Mouse (Mus musculus) WW6 (cell line): ENCODE data around the gene Ccdc148.
A peak's percentile ranks its signal among the peaks of the same experiment; 100 is the strongest.

Source experiments
- DNase-seq: peaks from one replicate; pipeline ENCODE4 v3.0.0-alpha.2; 2013; ENCODE audit warnings: low read depth, low spot score

Gene Ccdc148

DNA sequence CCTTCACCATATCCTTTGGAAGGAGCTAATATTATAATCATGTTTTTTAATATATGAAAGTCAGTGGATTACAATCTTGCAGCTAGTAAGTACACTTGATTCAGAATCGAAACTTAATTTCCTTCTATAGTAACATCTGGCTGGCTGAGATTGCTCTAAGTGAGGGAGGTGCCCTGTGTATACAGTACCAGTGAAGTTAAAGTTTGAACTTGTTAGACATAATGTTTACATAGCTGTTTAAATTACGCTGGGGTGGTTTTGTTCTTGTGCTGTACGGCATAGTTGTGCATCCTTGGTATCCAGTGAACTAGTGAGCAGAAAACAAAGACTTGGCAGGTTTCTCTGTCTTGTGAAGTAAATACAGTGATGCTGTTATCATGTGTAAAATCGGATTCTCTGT, 18.5 kb upstream of the Ccdc148 start:
- no peak for DNase-seq

DNA sequence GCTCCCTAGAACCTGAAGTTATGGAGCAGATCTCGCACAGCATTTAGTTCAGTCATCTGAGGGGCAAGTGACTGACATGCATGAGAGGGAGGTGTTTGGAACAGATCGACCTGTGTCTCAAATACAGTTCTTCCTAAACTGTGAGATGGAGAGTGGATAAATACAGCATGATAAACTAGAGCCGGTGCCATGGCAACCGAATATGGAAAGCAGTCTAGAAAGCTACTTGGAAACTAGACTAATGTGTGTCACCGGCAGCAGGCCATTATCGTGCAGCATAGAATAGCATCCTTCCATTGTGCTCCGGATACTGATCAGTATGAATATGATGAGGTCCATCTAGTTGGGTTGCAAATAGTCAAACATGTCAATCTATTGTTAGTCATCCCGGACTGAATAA, 17.7 kb upstream of the Ccdc148 start:
- no peak for DNase-seq

DNA sequence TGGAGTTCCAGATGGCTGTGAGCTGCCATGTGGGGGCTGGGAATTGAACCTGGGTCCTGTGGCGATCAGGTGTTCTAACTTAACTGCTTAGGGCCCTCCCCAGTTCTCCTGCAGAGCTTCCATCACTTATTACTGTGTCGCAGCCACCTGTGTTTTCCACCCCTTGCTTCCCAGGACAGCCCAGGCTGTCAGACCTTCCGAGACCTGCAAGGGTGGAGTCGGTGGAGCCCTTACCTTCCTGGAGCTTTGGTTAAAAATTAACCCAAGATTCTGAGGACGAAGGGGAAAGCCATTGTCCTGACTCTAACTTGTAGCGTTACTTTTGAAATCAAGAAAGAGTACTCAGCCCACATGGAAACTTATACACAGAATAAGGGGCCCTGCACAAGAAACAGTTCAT, 15.4 kb upstream of the Ccdc148 start:
- DNase-seq: no peak

DNA sequence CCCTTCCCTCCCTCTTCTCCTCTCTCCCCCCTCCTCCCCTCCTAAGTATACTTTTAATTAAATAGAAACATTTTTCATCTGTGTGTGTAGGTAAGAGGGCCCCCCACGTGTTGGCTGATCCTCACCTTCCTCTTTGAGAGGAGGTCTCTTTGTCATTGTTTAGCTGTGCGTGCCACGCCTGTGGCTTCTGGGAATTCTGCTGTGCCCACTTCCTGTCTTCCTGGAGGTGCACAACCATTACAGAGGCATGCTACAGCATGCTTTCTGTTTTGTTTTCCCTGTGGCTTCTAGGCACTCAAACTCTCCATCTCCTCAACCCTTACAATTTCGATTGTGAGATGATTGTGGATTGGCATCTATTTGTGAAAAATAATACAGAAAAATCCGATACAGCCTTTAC, 11.1 kb upstream of the Ccdc148 start:
- DNase-seq: no peak

DNA sequence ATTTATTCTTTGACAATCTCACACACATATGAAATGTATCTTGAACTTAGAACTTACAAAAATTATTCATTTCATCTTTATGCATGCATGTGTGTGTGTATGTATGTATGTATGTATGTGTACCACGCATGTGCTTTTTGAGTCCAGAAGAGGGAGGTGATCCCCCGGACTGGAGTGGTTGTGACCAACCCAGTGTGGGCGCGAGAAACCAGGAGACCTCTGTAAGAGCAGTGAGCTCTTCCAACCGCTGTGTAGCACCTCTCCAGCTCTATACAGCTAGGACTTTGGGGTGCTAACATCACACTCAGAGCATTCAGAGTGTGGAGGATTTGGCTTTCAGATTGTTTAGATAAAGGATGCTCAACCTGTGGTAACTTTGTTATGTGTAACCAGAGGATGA, 10.1 kb upstream of the Ccdc148 start:
- no peak for DNase-seq

DNA sequence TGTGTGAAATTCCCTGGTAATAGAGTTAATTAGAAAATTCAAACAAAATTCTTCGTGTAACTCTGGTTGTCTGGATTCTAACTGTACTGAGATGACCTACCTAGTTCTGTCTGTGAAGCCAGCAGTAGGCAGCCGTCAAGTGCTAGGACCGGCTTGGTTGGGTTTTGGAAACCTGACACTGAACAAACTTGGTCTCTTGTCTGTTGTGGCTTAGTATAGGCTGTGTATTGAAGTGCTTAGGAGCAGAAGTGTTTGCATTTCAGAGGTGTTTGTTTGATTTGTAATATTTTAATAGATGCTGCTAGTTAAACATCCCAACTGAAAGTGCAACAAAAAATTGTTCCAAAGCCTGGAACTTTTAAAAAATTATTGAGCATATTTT, 9.7 kb upstream of the Ccdc148 start:
- no peak for DNase-seq

DNA sequence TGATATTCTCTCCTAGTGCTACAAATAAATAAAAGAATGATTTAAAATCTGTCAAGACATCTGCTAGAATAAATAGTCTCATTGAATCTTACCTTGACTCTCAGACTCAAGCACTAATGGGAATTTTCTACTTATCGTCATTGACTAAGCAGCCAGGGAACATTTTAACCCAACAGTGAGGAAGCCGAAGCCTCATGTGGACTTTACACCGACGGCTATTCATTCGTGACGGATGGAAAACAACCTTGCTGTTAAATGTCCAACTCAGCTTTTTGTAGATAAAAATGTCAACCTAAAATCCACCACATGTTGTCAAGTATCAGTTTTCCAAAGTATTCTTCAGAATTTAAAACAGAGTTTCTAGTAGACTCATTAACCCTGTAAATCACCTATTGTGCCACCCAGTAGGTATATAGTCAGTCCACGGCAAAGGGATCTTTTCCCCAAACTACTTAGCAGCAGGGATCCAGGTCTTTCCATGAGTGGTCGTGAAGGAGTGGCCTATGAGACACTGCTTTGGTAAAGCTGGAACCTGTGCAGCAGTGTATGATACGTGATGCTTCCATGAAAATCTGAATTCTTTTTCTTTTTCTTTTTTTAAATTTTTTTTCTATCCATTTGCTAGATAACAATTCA, 9.2 kb upstream of the Ccdc148 start:
- no peak for DNase-seq

DNA sequence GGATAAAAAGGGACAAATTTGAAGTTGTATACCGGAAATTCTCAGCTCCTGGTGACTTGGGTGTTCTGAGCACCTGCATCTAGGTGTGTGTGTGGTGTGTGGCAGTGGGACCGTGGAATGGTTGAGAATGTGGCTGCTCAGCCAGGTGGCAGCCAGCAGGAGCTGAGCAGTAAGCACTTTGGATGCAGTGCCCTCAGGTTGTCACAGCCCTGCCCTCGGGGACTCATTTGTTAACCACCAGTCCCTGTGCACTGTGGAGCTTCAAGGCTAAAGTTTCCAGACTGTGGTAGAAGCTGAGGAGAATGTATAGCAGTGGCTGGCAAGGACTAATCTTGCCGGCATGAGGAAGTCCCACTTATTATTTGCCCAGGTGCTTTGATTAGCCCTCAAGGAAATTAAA, 7.3 kb upstream of the Ccdc148 start:
- no peak for DNase-seq

DNA sequence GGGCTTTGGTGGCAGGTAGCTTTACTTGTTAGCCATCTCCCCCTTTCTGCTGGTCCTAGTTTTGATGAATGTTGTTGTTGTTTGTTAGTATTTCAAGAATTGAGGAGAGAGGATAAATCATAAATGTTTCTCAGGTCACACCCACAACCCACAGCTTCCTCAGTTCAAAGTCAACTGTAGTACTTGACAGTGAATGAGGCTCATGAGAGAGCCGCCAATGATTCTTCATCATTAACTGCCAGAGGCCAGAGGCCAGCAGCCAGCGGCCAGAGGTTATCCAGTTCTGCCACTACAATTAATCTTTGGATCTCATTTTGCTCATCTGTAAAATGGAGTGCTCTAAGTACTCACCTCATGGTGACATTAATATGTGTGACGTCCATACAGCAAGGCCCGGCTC, 6.5 kb upstream of the Ccdc148 start:
- no peak for DNase-seq

DNA sequence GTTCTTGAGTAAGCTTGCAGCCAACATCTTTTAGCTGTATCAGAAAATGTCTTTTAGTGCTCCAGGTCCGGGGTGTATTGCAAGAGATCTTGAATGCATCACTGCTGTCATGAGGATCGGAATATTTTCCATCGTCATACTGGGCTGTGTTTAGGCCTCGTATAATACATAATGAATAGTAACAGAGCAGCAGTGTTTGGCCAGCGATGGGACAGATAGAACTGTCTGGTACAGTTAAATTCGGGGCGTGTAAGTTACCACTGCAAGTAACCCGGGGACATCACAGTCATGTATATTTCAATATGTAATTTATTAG, 1.8 kb upstream of the Ccdc148 start:
- DNase-seq: no peak

DNA sequence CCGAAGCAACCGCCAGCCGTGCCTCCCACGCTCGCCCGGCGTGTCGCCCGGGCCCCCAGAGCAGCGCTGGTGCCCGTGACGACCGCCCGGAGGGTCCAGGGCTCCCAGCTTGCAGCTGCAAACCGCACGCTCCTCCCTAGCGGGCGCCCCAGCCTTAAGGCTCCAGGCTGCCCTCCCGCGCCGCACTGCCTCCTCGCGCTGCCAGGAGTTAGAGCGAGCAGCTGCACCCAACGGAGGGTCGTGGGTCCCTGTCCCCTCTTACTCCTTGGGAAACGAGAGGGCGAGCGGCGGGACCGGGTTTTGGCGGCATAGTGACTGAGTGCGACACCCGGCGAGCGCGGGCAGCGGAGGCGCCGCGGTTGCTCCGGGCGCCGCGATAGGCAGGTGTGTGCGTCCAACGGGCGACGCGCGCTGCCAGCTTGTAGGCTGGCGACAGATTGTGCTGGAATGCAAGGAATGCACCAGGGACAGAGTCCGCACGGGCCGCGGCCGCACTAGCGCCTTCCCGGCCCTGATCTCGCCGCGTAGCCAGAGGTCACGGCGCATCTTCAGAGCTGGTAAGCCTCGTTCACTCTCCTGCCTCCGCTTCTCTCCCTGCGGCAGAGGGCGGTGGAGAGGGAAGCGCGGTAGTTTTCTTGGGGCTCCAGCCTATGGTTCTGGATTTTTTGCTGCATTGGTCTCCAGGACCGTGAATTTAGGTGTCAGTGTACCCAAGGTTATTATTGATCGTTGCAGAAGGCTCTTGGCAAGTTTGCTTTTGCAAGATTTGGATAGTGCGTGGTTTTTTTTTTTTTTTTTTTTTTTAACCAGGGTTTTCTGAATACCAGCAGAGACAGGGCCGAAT, 1.2 kb upstream of the Ccdc148 start:
- DNase-seq: peak; percentile 48

DNA sequence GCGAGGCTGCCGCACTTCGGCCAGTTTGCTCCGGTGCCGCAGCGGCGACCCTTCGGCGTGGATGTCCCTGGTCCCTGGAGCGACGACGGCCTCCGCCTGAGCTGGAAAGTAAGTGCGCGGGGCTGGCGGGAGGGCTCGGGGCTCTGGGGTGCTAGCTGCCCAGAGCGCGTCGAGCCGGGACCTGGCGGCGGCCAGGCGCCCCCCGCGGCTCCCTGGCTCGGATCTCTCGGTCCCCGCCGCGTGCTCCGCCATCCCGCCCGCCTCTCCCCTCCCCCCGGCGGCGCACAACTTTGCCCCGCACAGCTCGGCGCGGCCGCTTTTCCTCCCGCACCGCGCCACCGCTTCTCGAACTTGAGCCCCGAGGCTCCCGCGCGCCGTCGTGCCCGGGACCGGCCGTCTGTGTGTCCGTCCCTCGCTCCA, 548 bp upstream of the Ccdc148 start:
- no peak for DNase-seq

DNA sequence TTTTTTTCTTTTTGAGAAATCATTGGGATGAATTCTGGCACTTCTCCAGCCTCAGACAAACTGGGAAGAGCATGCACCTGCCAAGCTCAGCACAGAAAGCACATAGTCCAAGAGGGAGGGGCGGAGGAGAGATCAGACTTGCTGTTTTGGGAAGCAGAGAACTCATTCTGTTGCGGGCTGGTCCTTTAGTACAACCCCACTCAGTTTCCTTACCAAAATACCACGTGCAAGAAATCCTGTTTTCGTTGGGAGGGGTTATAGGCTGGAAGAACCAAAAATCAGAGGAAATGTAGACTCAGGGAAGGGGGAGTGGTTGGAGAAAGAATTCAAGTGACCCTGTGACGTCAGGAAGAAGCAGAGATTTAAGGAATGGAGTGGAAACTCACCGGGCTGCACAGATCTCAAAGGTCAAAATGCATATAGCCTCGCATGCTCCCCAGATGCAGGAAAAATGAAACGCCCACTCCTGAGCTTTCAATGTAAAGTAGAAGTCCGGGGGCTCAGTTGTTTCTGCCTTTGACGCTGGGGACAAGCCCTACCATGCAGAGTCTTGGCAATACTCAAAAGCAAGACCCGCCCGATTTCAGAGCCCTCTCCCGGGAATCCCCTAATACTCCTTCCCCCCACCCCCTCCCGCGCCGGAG, 400 bp downstream of the Ccdc148 start:
- no peak for DNase-seq

DNA sequence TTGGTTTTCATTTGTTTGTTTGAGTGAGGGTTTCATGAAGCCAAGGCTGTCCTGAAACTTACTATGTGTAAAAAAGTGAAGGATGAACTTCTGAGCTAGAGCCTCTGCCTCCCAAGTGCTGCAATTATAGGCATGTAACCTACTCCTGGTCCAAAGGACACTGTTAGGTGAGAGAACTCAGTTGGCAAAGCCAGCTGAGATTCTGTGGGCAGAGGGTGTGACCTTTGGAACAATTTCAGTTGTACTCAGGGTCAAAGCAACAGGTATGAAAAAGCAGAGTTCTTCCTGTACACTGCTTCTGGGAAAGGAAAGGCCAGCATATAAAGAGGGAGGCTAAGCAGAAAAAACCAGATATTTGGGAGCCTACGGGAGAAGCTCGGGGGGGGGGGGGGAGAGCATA, 2.4 kb downstream of the Ccdc148 start:
- no peak for DNase-seq

DNA sequence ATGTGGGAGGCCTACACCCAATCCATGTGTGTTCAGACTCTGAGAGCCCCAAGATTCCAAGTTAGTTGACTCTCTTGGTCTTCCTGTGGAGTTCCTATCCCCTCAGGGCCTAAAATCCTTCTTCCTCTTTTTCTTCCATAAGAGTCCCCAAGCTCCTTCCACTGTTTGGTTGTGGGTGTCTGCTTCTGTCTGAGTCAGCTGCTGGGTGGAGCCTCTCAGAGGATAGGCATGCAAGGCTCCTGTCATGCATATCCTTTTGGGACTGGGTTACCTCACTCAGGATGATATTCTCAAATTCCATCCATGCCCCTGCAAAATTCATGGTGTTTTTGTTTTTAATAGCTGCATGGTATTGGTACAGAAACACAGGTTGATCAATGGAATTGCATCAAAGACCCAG, 5.1 kb downstream of the Ccdc148 start:
- DNase-seq: no peak

DNA sequence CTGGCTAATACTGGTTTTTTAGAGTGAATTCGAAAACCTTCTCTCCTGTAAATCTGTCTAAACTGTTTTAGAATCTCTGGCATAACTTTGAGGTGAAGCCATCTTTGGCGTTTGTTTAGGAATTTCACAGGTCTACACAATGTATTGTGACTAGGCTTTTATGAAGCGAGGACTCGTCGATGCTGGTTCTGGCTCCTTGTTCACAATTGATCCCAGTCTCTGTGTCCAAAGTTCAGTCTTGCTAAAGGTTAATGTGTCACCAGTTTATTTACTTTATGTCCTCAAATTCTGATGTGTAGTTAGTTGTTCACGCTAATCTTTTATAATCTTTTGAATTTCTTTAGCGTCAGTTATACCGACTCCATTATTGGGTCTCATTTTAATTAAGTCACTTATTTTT, 29.4 kb downstream of the Ccdc148 start:
- no peak for DNase-seq

DNA sequence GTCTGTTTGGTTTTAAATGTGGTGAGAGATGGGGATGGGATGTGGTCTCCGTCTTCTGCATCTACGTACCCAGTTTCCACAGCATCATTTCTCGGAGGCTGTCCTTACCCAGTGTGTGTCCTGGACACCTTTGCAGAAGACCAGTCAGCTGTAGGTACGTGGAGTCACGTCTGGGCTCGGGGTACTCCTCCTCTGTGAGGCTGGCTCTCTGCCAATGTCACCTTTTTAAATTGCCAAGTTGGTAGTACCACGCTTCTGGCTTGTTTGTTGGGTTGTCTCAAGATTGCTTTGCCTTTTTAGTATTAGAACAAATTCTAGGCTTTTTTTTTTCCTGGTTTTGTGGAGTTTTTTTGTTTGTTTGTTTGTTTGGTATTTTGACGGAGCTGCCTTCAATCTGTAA, 30.7 kb downstream of the Ccdc148 start:
- DNase-seq: no peak

DNA sequence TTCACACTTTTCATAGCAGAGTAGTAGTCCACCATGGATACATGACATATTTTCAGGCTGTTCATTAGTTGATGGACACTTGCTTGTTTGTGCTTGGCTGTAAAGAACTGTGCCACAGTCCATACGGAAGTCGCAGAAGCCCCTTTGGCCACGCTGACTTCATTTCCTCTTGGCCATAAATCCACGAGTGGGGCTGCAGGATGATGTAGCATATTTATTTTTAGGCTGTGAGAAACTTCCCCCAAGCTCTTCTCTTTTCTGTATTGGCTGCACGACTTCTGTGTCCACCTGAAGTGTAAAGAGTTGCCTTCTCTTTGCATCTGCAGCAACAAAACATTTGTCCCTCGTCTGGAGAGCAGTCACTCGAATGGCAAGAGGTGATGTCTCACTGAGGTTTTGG, 31.5 kb downstream of the Ccdc148 start:
- DNase-seq: no peak

DNA sequence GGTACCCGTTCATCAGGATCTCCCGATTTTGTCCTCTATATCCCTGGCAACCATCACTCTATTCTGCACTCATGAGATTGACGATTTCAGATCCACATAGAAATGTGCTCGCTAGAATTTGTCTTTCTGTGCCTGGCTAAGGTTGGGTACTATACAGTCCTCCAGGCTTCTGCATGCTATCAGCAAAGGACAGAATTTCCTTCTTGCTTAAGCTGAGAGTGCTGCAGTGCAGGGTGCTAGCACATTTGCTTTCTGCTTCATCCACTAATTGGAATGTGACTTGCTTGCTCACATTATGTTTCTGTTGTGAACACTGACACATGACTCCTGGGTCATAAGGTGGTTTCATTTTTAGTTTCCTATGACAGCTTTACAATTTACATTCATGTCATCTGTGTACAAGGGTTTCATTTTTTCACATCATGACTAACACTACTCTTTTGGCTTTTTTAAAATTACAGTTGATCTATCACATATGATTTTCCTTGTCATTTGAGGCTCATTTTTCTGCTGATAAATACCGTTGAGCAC, 104.8 kb downstream of the Ccdc148 start:
- DNase-seq: no peak

DNA sequence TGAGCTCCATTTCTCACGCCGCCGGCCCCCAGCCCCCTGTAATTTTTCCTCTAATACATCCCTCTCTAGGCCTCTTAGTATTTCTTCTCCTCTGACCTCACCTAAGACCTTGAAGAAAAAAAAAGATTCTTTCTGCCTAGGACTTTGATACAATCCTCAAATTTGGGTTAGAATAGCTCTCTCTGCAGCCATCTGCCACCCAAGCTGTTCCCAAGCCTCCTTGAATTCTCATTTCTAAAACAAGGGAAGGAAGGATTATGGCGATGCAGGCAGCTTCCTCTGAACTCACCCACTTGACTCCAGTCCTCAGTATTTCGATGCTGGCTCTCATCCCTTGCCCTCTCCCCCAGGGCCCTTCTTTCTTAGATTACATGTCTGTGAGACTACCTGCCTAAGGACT, 106.1 kb downstream of the Ccdc148 start:
- no peak for DNase-seq

DNA sequence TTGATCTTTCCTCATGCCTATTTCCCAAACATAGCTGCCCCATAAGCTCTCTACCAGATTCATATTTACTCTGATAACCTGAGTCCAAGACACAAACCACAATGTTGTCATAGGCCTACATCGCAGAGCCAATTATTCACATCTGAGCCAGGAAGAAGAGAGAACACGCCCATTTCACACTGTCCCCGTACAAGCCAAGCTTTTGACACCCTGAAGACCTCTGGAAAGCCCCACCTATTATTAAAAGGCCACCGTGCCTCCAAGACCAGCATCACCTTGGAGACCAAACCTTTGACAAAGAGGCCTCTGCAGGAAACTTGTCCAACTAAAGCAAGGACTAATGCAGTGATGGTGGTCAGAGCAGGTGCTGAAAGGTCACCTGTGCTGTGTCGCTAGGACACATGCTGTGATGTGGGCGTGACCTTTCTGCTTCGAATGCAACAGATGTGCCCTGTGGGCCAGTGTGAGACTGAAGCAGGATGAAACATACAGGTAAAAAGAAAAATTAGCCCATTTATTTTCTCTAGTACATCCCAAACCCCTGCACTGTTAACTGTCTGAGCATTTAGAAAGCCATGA, 106.9 kb downstream of the Ccdc148 start:
- DNase-seq: no peak

DNA sequence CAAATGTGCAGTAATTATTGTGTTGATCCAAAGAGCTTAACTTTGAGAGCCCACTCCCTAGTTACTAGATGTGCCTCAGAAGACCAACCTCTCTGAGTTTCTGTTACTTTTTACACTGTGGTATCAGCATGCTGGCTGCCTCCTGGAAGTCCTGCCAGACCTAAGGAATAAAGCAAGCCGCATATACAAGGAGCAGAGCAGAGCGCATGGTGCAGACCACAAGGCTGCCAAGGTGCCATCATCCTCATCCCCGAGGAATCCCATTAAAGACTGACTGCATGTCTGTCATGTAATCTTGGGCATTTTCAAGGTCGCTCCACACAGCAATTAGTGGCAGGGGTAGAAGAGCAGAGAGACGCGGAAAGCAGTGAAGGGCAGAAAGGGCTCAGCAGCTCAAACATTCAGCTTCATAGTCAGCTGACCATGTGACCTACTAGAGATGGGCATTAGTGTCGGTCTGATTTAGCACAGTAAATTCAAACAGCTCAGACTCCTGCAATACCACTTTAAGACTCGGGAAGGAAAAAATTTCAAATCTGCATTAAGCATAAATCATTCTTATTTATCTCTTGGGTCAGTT, 110.1 kb downstream of the Ccdc148 start:
- no peak for DNase-seq
